Mouse (Mus musculus) cerebellum, postnatal 36 days (tissue): ENCODE results near the gene Xab2.

Source experiments
- DNase-seq, 2 experiments: peaks; one replicate each; pipeline ENCODE4 v3.0.0; 2021 to 2022; ENCODE audit warnings: mixed read lengths in 2 of 2

Xab2 gene

DNA sequence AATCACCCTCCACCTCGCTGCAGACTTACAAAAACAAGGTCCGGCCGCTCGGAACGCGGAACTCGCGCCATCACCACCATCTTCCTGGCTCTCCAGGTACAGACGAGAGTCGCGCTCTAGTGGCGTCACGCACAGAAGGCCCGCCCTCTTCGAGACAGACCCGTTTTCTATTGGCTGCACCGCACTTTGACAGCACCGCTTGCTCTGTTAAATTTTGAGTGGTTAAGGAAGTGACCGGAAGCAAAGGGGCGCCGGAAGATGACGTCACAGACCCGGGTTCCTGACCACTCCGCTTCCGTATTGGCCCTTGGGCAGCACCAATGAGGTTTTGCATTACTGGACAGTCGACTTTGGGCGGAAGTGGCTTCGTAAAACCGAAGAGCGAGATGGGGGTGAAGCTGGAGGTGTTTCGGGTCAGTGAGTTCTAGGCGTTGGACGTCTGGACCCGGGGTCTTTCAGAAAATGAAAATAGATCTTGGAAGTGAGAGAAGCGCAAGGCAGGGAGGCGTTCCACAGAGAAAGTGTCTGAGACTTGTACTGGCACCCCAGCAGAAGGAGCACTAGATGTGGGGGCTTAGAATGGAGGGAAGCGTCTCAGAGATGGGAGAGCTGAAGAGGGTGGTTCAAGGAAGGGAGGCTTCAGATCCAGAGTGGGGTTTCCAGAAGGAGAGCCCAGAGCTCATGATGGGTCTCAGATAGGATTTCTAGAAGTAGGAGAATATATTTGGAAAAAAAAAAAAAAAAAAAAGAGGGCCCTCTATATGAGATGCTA lies at the start of gene Xab2, which contains the start of gene Pet100:
Gene Xab2, minus strand, starts transcription at position 118 of the 772 bp plus-strand sequence.
Gene Pet100, plus strand, starts transcription at position 350 of the 772 bp plus-strand sequence.
- peak; percentile 99 for DNase-seq

DNA sequence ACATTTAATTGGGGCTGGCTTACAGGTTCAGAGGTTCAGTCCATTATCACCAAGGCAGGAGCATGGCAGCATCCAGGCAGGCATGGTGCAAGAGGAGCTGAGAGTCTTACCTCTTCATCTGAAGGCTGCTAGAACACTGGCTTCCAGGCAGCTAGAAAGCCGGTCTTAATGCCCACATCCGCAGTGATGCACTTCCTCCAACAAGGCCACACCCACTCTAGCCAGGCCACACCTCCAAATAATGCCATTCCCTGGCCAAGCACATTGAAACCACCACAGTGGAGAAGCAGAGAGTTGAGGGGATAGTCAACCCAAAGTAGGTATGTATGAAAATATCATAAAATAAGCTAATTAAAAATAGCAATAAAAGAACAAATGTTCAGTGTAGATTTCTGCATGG lies 49.3 kb upstream of the Xab2 start:
- no peak for DNase-seq

DNA sequence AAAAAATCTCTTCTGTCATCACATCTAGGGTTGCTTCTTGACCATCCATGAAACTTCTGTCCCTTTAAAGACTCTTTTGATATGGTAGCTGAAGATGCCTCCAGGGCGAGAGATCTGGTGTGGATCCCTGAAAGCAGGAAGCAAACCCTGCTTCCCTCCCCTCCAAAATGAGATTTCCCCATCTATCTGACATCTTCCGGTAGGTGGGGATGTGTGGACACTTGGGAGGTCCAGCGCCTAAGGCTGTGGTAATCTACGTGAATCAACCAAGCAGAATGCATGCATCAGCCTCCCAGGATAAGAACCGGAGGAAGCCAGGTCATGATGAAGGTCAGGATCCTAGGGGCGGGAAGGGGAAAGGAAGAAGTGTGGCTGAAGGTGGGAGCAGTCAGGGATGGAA lies 44.4 kb upstream of the Xab2 start, which contains the start of gene Mcemp1:
Gene Mcemp1, plus strand, starts transcription at position 248 of the 400 bp plus-strand sequence.
- no peak for DNase-seq

DNA sequence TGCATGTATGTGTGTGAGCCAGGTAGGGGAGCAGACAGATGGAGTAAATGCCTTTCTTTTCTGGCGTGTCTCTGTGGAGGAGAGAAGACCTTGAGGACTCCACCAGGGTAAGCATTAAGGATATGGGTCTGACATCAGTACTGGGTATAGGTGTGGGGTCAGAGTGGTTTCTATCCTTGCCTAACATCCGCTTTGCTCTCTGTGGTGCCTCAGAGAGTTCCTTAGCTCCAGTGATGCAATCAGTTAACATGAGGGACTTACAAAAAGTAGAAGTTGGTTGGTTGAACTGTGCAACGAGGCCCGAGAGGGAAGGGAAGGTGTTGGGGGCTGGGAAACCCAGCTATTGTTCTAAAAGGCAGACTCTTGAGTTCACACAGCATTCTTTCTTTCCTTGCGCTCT lies 43.3 kb upstream of the Xab2 start:
- DNase-seq = no peak

DNA sequence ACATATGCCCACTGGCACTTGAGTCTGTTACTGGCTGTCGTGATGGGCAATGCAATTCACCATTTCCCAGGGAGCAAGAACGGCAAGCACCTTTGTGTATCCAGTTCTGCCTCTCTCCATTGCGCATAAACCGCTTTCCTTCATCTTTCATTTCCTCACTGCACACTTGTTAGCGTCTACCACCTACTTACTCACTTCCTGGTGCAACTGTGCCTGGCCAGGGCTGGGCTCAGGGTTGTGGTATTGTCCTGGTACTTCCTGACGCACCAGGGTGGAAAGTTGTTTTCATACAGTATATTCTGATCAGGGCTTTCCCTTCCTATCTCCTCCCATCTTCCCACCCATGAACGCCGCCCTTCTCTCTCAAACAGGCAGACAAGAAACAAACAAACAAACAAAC lies 39.8 kb upstream of the Xab2 start:
- no peak for DNase-seq

DNA sequence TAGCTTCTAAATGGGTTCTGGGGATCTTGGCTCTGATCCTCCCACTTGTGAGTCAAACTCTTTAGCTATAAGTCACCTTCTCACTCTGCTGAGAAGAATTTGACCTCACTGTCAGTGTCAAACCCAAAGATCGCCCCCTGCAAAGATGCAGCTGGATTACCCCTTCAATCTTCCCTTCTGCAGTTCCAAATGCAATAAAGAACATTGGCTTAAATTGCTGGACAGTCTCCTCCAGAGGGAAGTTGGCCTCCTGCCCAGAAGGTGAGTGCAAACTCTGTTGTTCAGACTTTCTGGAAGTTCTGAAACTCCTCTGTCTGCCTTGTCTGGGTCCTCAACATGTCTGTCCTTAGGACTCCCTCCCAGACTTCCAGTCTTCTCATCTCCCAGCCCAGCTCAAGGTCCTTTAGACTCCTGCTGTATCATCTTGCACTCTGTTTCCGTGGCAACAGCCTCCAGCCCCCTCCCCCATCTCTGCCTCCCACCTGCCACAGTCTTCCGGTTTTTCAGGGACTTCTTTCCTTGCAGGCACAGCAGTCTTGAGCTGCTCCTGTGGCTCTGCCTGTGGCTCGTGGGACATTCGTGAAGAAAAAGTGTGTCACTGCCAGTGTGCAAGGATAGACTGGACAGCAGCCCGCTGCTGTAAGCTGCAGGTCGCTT lies 35.7 kb upstream of the Xab2 start:
- DNase-seq = no peak

DNA sequence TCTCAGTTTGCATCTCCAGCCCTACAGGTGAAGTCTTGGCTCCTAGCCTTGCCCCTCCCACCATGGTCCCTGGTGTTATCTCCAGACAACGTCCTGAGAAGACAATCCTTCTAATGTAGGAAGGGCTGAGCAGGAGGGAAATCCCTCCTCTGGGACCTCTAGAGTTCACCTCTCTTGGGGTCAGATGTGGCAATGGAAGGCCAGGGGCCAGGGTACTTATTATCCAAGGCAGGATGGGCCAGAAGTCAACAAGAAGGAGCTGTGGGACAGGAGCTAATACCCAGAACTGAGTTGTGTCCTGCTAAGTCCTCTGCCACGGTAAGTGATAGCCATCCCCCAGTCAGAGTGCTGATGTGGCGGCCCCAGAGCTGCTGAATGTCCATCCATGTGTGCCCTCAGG lies 34.4 kb upstream of the Xab2 start, which contains the start of gene Retn:
Gene Retn, plus strand, starts transcription at position 245 of the 400 bp plus-strand sequence.
- no peak for DNase-seq

DNA sequence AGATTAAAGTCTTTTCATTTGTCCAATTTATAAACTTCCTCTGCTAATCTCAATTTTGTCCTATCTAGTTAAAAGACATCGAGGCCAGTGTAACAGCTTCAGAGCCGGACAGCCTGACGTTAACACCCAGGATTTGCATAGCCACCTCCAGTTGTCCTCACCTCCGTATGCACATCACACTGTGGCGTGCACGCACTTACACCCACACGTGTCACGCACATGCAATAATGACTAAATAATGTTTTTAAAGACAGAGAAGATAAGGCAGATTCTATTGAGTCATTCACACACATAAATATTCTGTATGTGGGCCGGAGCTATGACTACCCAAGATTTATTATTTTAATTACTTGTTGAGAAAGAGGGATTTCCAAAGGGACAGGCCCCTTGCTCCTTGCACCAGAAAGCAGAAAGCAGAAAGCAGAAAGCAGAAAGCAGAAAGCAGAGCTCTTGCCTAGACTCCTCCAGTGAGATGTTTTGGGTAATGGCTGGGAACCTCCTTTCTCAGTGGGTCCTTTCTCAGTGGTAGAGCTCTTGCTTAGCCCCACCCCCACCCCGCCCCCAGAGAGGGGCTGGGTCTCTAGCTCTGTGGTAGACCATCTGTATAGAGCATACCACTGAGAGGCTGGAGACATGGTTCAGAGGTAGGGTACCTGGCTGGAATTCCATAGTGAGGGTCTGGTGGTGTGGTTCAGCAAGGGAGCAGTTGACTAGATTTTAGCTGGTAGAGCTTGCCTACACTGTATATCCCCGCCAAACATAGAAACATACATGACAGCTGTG lies 33.8 kb upstream of the Xab2 start:
- DNase-seq = no peak

DNA sequence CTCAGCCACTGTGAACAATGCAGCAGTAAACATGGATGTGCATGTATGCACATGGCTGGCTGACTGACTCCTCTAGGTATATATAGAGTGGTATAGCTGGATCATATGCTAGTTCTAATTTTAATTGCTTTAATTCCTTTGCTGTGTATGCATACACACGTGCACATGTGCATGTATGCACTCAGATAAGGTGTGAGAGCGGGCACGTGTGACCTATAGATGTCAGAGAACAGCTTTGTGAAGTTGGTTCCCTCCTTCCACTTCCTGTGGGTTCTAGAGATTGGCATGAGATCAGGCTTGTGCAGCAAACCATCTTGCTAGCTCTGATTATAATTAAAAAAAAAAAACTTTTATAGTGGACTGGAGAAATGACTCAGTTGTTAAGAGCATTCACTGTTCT lies 31.7 kb upstream of the Xab2 start:
- DNase-seq = no peak

DNA sequence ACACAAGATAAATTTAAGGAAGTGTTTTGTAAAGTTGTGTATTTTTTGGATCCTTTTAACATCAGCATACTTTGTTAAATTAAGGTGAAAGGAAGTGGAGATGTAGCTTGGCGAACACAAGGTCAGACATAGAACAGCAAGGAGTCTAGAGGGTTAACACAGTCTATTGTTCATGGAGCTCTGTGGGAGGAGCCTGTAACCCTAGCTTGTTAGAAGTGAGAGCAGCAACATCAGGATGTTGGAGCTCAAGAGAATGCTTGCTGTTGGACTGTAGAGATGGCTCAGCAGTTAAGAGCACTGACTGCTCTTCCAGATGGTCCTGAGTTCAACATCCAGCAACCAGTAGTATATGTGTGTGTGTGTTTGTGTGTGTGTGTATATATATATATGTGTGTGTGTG lies 27.9 kb upstream of the Xab2 start:
- no peak for DNase-seq

DNA sequence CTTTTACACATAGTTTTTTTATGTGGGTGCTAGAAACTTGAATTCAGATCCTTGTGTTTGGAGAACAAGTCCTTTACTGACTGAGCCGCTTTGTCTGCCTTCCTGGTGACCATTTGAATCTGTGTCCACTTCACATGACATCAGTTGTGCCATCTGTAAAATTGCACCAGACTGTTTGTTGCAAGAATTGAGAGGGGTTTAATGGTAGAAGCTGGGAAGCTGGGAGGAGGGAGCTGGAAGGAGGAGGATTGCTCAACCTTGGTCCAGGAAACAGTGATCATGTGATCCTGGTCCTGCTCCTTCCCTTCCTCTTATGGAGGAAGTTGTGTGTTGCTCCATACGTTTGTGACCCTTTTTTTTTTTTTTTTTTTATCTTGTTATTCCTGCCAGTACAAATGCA lies 27.2 kb upstream of the Xab2 start:
- DNase-seq = no peak

DNA sequence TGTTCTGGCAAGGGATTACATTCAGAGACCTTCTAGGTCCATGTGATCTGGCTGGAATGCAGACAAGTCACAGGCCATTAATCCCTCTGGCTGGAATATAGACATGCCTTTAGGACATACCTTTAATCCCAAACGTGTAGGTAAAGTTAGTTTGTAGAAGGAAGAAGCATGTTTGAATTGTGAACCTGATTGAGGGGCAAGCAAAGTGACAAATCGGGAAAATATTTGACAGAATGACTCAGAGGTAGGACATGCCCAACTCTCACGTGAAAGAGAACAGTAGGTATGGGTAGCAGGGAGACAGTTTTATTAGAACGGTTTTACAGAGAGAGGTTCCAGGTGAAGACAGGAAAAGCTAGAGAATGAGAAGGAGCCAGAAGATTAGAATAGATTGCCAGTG lies 26.4 kb upstream of the Xab2 start:
- no peak for DNase-seq

DNA sequence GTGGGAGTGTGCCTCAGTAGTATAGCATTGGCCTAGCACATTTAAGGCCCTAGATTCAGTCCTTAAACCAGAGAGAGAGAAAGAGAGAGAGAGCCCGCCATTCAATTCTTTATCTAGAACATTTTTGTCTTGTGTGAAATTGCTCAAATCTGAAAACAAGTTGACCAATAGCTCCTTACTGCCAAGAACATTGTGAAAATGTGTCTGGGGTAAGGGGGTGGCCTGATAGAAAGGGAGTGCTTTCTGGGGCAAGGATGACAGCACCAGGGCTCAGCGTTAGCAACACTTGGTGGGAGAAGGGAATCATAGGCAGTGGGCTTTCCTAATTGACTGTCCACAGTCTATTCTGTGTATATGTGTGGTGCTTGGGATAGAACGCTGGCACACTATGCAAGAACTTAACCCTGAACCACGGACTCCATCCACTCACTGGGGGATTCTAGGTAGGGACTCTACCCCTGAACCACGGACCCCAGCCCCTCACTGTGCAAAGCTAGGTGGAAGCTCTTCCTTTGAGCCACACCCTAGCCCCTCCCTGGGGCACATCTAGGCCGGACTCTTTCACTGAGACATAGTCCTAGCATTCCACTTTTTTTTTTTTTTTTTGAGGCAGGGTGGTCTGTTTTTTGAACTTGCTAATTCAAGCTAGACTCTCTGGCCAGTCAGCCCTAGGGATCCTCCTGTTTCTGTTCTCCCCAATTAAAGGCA lies 25.9 kb upstream of the Xab2 start:
- DNase-seq = no peak

DNA sequence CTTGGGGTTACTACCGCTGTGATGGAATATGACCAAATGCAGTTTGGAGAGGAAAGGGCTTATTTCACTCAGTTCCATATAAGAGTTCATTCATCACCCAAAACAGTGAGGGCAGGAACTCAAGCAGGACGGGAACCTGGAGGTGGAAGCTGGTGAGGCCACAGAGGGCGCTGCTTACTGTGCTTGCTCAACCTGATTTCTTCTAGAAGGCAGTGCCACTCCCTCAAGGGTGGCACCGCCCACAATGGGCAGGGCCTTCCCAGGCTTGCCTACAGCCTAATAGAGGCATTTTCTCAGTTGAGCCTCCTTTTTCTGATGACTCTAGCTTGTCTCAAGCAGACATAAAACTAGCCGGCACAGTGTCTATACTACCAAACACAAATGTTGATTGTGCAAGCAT lies 24.7 kb upstream of the Xab2 start:
- peak; percentile 12 to 21 for DNase-seq

DNA sequence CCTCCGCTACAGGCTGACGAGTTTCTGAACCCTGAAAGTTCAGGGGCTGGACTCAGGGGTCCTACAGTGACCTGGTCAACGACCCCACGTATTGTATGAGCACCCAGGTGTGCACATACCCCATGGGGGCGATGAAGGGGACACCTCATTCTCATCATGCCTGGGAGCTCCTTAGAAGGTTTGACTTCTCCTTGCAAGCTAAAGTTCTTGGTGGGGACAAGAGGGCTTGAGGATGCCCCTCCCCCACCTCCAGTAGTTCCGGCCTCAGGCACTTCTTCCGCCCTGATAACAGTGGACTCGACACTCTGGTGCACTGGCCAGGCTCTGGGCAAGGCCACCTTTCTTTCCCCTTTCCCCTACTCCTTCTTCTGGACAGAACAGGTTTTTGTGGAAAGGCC lies 10.4 kb upstream of the Xab2 start:
- DNase-seq = no peak

DNA sequence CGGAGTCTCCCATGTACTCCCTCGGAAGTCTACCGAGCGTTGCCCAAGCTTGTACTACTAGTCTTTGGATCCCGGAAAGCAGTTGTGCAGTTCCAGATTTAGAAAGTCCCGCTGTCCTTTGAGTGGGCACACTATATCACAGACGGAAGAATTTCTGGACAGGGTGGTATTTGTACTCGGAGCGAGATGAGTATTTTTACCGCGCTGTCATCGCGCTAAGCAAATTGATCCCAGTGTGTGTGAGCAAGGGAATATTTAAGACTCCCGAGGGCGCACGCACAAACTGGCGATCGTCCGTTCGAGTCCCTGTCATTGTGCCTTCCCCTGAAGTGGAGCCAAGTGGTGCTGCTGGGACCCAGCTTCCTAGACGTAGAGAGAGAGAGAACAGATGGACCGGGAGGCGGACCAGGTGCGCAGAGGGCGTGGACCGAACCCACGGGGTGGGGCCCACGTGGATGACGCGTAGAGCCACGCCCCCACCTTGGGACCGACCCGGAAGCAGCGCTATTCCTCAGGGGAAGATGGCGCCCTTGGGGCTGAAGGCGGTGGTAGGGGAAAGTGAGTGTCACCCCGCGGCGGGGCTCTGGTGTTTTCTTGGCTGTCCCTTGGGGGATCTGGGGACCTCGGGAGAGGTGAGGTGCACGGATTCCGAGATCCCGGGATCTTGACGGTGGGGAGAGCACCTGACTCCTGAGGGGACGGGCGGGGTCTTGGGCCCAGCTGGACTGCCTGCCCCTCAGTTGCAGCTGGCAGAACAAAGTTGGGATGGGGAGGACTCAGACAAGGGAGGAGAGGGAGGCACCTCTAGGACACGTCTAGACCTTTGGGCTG lies 9.7 kb upstream of the Xab2 start, which contains the start of gene Stxbp2:
Gene Stxbp2, plus strand, starts transcription at position 309 of the 831 bp plus-strand sequence.
- DNase-seq = peak; percentile 73 to 86

DNA sequence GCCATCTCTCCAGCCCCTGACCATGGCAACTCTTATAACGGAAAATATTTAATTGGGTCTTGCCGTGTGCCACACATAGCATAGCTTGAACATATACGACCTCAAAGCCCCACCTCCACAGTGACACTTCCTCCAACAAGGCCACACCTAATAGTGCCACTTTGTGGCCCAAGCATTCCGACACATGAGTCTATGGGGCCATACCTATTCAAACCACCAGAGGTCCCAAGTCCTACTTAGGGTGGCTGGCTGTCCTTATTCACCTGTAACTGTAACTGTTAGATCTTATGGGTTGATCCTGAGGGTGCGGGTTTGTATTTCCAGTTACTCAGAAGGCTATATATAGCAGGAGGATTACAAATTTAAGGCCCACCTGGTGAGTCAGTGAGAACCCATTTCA lies 6.9 kb upstream of the Xab2 start:
- peak in 1 of 2 experiments; percentile 50 for DNase-seq

DNA sequence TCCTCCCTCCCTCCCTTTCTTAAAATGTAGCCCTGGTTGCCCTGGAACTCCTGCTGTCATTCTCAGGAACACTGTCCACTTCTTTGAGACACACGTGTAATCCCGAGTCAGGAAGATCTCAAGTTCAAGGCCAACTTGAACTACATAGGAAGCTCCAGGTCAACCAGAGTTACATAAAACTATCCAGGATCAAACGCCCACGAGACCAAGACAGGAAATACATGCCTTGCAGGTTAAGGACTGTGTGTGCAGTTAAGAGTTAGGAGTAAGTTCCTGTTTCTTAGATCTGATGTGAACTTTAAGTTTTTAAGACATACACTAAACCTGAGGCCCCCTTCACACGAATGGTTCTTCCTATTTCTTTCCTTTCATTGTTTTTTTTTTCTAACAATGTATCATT lies 5.9 kb upstream of the Xab2 start:
- DNase-seq = no peak

DNA sequence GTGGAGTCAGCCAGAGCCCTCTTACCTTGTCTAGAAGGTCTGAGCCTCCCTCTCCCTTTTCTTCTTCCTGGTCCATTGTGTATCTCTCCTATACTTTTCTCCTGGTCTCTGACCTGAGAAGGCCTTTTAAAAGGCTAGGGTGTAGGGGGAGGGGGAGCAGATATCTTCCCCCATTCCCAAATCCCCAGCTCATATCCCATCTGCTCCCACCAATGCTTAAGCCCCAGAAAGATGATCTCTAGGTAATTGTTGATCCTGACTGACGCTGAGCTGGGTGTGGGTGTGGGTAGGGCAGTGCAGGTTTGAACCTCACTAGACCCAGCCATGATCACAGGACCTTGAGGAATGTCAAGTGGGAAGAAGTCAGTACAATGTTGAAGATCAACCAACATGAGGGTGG lies 4.3 kb upstream of the Xab2 start, which contains the start of gene Pcp2:
Gene Pcp2, minus strand, starts transcription at position 101 of the 400 bp plus-strand sequence.
- no peak for DNase-seq

DNA sequence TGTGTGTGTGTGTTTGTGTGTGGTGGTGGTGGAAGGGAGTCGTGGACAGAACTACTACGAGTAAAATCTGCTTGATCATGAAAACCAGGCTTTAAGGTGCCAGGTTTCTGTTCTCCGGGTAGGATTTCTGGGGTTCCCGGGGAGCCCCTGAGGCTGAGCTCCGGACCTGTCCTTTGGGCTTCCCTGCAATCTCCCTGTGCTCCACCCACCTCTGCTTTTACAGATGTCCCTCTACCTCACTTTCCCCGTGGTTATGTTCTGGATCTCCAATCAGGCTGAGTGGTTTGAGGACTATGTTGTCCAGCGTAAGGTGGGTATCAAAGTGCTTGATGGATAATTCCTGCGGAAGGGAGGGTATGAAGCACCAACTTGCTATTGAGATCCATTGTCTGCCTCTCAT lies 1.0 kb upstream of the Xab2 start:
- no peak for DNase-seq

DNA sequence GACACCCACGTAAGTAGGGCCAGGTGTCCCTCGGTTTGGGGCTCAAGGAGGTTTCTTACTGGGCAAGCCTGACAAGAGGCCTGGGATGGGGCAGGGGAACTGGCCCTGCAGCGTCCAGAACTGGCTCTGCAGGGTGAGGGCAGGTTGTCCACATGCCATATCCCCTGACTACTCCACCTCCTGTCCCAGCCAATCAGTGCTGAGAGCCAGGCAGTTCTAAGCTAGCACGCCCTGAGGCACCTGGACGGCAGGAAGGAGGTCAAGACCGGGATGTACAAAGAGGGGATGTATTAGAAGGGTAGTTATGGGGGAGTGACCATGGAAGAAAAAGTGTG lies 11.3 kb downstream of the Xab2 start:
- no peak for DNase-seq
